In genomic region chr7:16991681-16992450, GRCm38 (mm10) we compare ENCODE assay signal across 7 mouse cellular contexts. TPM values are rescaled to one million over a fixed set of nuclear protein-coding genes. Genes with fewer than 3 reads are reported as not detected.
DNase-seq lines count a peak whose midpoint lies in the region; ATAC-seq and TF ChIP-seq lines count a peak whose summit lies in the region.

No protein-coding gene starts in this region.

- TF ChIP-seq POLR2A in MEL (IDR thresholded peaks at IDR 0.05; ENCODE audit: control insufficient read depth in 1 of 2, insufficient read depth in 1 of 2, low read depth in 1 of 2, low read length in 2 of 2, poor library complexity in 1 of 2), result no peak

- 63% methylated on average over 18 of the region's 18 CpGs for WGBS in hindbrain, embryonic 10.5 days
- 55% methylated on average over 18 of the region's 18 CpGs for WGBS in midbrain, embryonic 13.5 days

- peak; percentile 72 for ATAC-seq in midbrain, embryonic 13.5 days

- H3K4me2 ChIP-seq in midbrain, embryonic 13.5 days (replicated peaks), result peak overlapping the region; percentile 16; the same call in 1 of the 2 replicates

- peaks cover 0 to 11% of the 10 kb centered on the region in 2 experiments; a peak in 2 of 4 replicates for H3K36me3 ChIP-seq in MEL (ENCODE audit: control insufficient read depth in 1 of 2, insufficient read depth in 2 of 2, low read length in 2 of 2)
- peaks cover 20% of the 10 kb centered on the region for H3K36me3 ChIP-seq in hindbrain, embryonic 10.5 days
- H3K36me3 ChIP-seq in midbrain, embryonic 13.5 days, result no peaks in the 10 kb centered on the region

- no peaks in the 10 kb centered on the region for H3K9me3 ChIP-seq in MEL (replicated peaks; ENCODE audit: insufficient read depth, low read length)
- peaks cover 8% of the 10 kb centered on the region for H3K9me3 ChIP-seq in hindbrain, embryonic 10.5 days
- no peaks in the 10 kb centered on the region for H3K9me3 ChIP-seq in midbrain, embryonic 13.5 days

- TF ChIP-seq CTCF in MEL (IDR thresholded peaks at IDR 0.05 in 2 of 3, conservative IDR thresholded peaks at IDR 0.05 in 1 of 3; ENCODE audit: control insufficient read depth in 1 of 3, insufficient read depth in 1 of 3, low read depth in 2 of 3, low read length in 3 of 3, poor library complexity in 1 of 3, severe bottlenecking in 1 of 3), result no peak

- peaks cover 4 to 9% of the 10 kb centered on the region in 2 experiments for H3K4me1 ChIP-seq in MEL (ENCODE audit: control insufficient read depth in 1 of 2, insufficient read depth in 2 of 2, low read length in 2 of 2)
- H3K4me1 ChIP-seq in hindbrain, embryonic 10.5 days (replicated peaks), result peaks cover 73% of the 10 kb centered on the region
- peaks cover 79% of the 10 kb centered on the region for H3K4me1 ChIP-seq in midbrain, embryonic 13.5 days (replicated peaks)

- H3K27ac ChIP-seq in MEL (ENCODE audit: control insufficient read depth, low read depth, low read length), result no peak overlapping the region
- peak overlapping the region; percentile 88 for H3K27ac ChIP-seq in hindbrain, embryonic 10.5 days
- H3K27ac ChIP-seq in midbrain, embryonic 13.5 days, result peak overlapping the region; percentile 71

- no peaks in the 10 kb centered on the region for H3K79me2 ChIP-seq in MEL (ENCODE audit: control insufficient read depth, insufficient read depth, low read length, poor library complexity)

- no peak overlapping the region for H3K4me3 ChIP-seq in MEL (ENCODE audit: control insufficient read depth in 1 of 2, insufficient read depth in 1 of 2, low read depth in 2 of 2, low read length in 2 of 2)
- peak overlapping the region; percentile 27; the same call in 1 of the 2 replicates for H3K4me3 ChIP-seq in hindbrain, embryonic 10.5 days
- H3K4me3 ChIP-seq in midbrain, embryonic 13.5 days (replicated peaks), result no peak overlapping the region

- no peak for TF ChIP-seq RAD21 in MEL (IDR thresholded peaks at IDR 0.05; ENCODE audit: low read depth, low read length)

- H3K9ac ChIP-seq in MEL (ENCODE audit: control insufficient read depth, low read depth, low read length, poor library complexity, severe bottlenecking), result no peak overlapping the region; the same call in 1 of the 2 replicates
- H3K9ac ChIP-seq in midbrain, embryonic 13.5 days (replicated peaks), result 0 out of 2 replicates have a peak overlapping the region, but pooled peaks have one; percentile 20

- TF ChIP-seq EP300 in MEL (IDR thresholded peaks at IDR 0.05; ENCODE audit: low read depth in 1 of 2, low read length in 2 of 2), result no peak

- peak; percentile 34 for DNase-seq in MEL (ENCODE audit: low read depth, low spot score)
- peak; percentile 68 for DNase-seq in adrenal gland, postnatal 10 days
- peak; percentile 84 for DNase-seq in hindbrain, embryonic 10.5 days (ENCODE audit: low spot score)
- DNase-seq in cerebellum, adult 9-10 months, result no peak
- DNase-seq in gastrocnemius, postnatal 10 days, result no peak
- DNase-seq in left cerebral cortex, adult 9 months (ENCODE audit: low spot score in 2 of 2), result no peak

- no peaks in the 10 kb centered on the region for H3K27me3 ChIP-seq in MEL (ENCODE audit: control insufficient read depth in 1 of 2, insufficient read depth in 2 of 2, low read length in 2 of 2)
- peaks cover 5% of the 10 kb centered on the region; the same call in 1 of the 2 replicates for H3K27me3 ChIP-seq in hindbrain, embryonic 10.5 days (ENCODE audit: insufficient read depth, poor library complexity, severe bottlenecking)
- no peaks in the 10 kb centered on the region for H3K27me3 ChIP-seq in midbrain, embryonic 13.5 days

TF ChIP-seq in MEL, 35 proteins besides CTCF, POLR2A, EP300 and RAD21:
- TF ChIP-seq BHLHE40 (IDR thresholded peaks at IDR 0.05; ENCODE audit: borderline replicate concordance, low read depth, low read length) (no peak; the same call in 1 of the 2 replicates), HCFC1 (IDR thresholded peaks at IDR 0.05; ENCODE audit: low read depth, low read length) (no peak), MEF2A (IDR thresholded peaks at IDR 0.05; ENCODE audit: extremely low read depth, insufficient replicate concordance, low read depth, low read length, poor library complexity, severe bottlenecking) (no peak), MYB (IDR thresholded peaks at IDR 0.05; ENCODE audit: low read depth, low read length) (no peak), NELFE (IDR thresholded peaks at IDR 0.05; ENCODE audit: low read depth, low read length) (no peak), USF1 (IDR thresholded peaks at IDR 0.05; ENCODE audit: low read depth, low read length) (no peak), POLR2AphosphoS2 (IDR thresholded peaks at IDR 0.05; ENCODE audit: low read length) (no peak), MAZ (IDR thresholded peaks at IDR 0.05; ENCODE audit: low read depth, low read length) (no peak; the same call in 1 of the 2 replicates), ELF1 (IDR thresholded peaks at IDR 0.05; ENCODE audit: low read depth, low read length) (no peak), JUND (IDR thresholded peaks at IDR 0.05; ENCODE audit: low read depth, low read length) (no peak), USF2 (IDR thresholded peaks at IDR 0.05; ENCODE audit: borderline replicate concordance in 1 of 2, insufficient read depth in 1 of 2, low read depth in 1 of 2, low read length in 2 of 2) (no peak), MYC (IDR thresholded peaks at IDR 0.05; ENCODE audit: low read depth, low read length) (no peak), ZNF384 (IDR thresholded peaks at IDR 0.05; ENCODE audit: low read depth, low read length) (no peak), SMC3 (IDR thresholded peaks at IDR 0.05; ENCODE audit: low read depth, low read length) (no peak), CHD2 (IDR thresholded peaks at IDR 0.05; ENCODE audit: low read length) (no peak)

RNA-seq across cellular contexts. Expression of gene Ccdc8, which starts 0.6 kb away (rescaled TPM):
- total RNA-seq in MEL (2012; rRNA removed), result not detected in 2 replicates
- under 1 TPM in 1 of 2 experiments, not detected in 1; 0.11 TPM for polyA plus RNA-seq in MEL (2012; ENCODE audit: insufficient read depth in 1 of 2, insufficient read length in 2 of 2, low read depth in 1 of 2, low replicate concordance in 2 of 2, missing spikeins in 1 of 2)
- total RNA-seq in adrenal gland, postnatal 10 days (2021), result 10 to 100 TPM; 16.2 to 21.2 TPM
- polyA plus RNA-seq in hindbrain, embryonic 10.5 days (2016; fragmentation: Nextera tagmentation; extraction: Ambion mirVana), result 7.3 and 13.5 TPM in 2 replicates
- polyA plus RNA-seq in midbrain, embryonic 13.5 days (2015; fragmentation: Nextera tagmentation; extraction: Ambion mirVana), result 5.6 and 5.9 TPM in 2 replicates
- total RNA-seq in gastrocnemius, postnatal 10 days (2021), result 10 to 100 TPM; 10.7 to 13.3 TPM

RNA-seq across cellular contexts. Expression of gene Gm42372, which starts 9.0 kb away (rescaled TPM):
- not detected in 2 replicates for total RNA-seq in MEL (2012; rRNA removed)
- polyA plus RNA-seq in MEL (2012; ENCODE audit: insufficient read depth in 1 of 2, insufficient read length in 2 of 2, low read depth in 1 of 2, low replicate concordance in 2 of 2, missing spikeins in 1 of 2), result under 1 TPM in 1 of 2 experiments, not detected in 1; 0.42 TPM
- total RNA-seq in adrenal gland, postnatal 10 days (2021), result 1 to 10 TPM; 1.3 to 1.8 TPM
- 0.91 and 0.93 TPM in 2 replicates for polyA plus RNA-seq in hindbrain, embryonic 10.5 days (2016; fragmentation: Nextera tagmentation; extraction: Ambion mirVana)
- 3.4 and 4.3 TPM in 2 replicates for polyA plus RNA-seq in midbrain, embryonic 13.5 days (2015; fragmentation: Nextera tagmentation; extraction: Ambion mirVana)
- under 1 TPM in 1 of 2 experiments, not detected in 1; 0.16 TPM for total RNA-seq in gastrocnemius, postnatal 10 days (2021)

RNA-seq across cellular contexts. Expression of gene Pnmal1, which starts 32.4 kb away (rescaled TPM):
- 0.19 and 0.23 TPM in 2 replicates for total RNA-seq in MEL (2012; rRNA removed)
- under 1 TPM in 1 of 2 experiments, not detected in 1; 0.53 TPM for polyA plus RNA-seq in MEL (2012; ENCODE audit: insufficient read depth in 1 of 2, insufficient read length in 2 of 2, low read depth in 1 of 2, low replicate concordance in 2 of 2, missing spikeins in 1 of 2)
- total RNA-seq in adrenal gland, postnatal 10 days (2021), result 1 to 10 TPM; 4.5 to 5.1 TPM
- polyA plus RNA-seq in hindbrain, embryonic 10.5 days (2016; fragmentation: Nextera tagmentation; extraction: Ambion mirVana), result 5.8 and 12.7 TPM in 2 replicates
- polyA plus RNA-seq in midbrain, embryonic 13.5 days (2015; fragmentation: Nextera tagmentation; extraction: Ambion mirVana), result 54.7 and 60.8 TPM in 2 replicates
- under 1 TPM; 0.16 to 0.21 TPM for total RNA-seq in gastrocnemius, postnatal 10 days (2021)

RNA-seq across cellular contexts. Expression of gene Ppp5c, which starts 35.9 kb away (rescaled TPM):
- 94.2 and 101 TPM in 2 replicates for total RNA-seq in MEL (2012; rRNA removed)
- polyA plus RNA-seq in MEL (2012; ENCODE audit: insufficient read depth in 1 of 2, insufficient read length in 2 of 2, low read depth in 1 of 2, low replicate concordance in 2 of 2, missing spikeins in 1 of 2), result 100 to 1,000 TPM; 178 to 249 TPM
- total RNA-seq in adrenal gland, postnatal 10 days (2021), result 10 to 100 TPM; 81.5 to 90.1 TPM
- 126 and 136 TPM in 2 replicates for polyA plus RNA-seq in hindbrain, embryonic 10.5 days (2016; fragmentation: Nextera tagmentation; extraction: Ambion mirVana)
- 108 and 110 TPM in 2 replicates for polyA plus RNA-seq in midbrain, embryonic 13.5 days (2015; fragmentation: Nextera tagmentation; extraction: Ambion mirVana)
- total RNA-seq in gastrocnemius, postnatal 10 days (2021), result 10 to 100 TPM; 54.1 to 69.8 TPM

RNA-seq across cellular contexts. Expression of gene Pnmal2, which starts 47.4 kb away (rescaled TPM):
- total RNA-seq in MEL (2012; rRNA removed), result not detected in 2 replicates
- polyA plus RNA-seq in MEL (2012; ENCODE audit: insufficient read depth in 1 of 2, insufficient read length in 2 of 2, low read depth in 1 of 2, low replicate concordance in 2 of 2, missing spikeins in 1 of 2), result under 1 TPM in 1 of 2 experiments, not detected in 1; 0.07 TPM
- total RNA-seq in adrenal gland, postnatal 10 days (2021), result 10 to 100 TPM; 18.3 to 23.9 TPM
- polyA plus RNA-seq in hindbrain, embryonic 10.5 days (2016; fragmentation: Nextera tagmentation; extraction: Ambion mirVana), result 4.0 and 12.2 TPM in 2 replicates
- 119 and 120 TPM in 2 replicates for polyA plus RNA-seq in midbrain, embryonic 13.5 days (2015; fragmentation: Nextera tagmentation; extraction: Ambion mirVana)
- total RNA-seq in gastrocnemius, postnatal 10 days (2021), result 10 to 100 TPM; 20.6 to 24.5 TPM

Comparison
In these comparisons a context has a peak if more than half of its experiments do, and no peak if none do; other contexts are left out.
1. DNase-seq: peak in MEL (single experiment), adrenal gland, postnatal 10 days (single experiment) and hindbrain, embryonic 10.5 days (single experiment); none in cerebellum, adult 9-10 months (single experiment), gastrocnemius, postnatal 10 days (single experiment) and left cerebral cortex, adult 9 months (0 of 2).
2. RNA of gene Ccdc8, which starts 0.6 kb away (total RNA-seq): 16.2 to 21.2 TPM in adrenal gland, postnatal 10 days and 10.7 to 13.3 TPM in gastrocnemius, postnatal 10 days; not detected in MEL; every median in the first group is over 10 times any median in the second.